Mouse (Mus musculus) left cerebral cortex, postnatal 25 days (tissue): Measurements from ENCODE around the gene Nfix. TPM values are rescaled to one million over a fixed set of nuclear protein-coding genes. Genes with fewer than 3 reads are reported as not detected.

Experiments
- DNase-seq, 2 experiments: peaks; one replicate each; pipeline ENCODE4 v3.0.0; 2022; ENCODE audit warnings: low spot score in 2 of 2, mixed read lengths in 1 of 2
- intact Hi-C: fragments of 180-260 bp; cut with DNase I; formaldehyde crosslinking; loops from one replicate; pipeline ENCODE4 v1.15.1; 2025
- total RNA-seq, 2 experiments: library from RNA; stranded (reverse); gene quantifications; 2 replicates each; pipeline ENCODE4 v1.2.3; 2021

The Nfix gene
- total RNA-seq, 2 experiments from 2014 or later: 273 to 322 TPM

GRCm38 (mm10) chr8:84772628-84773027 is 27.5 kb downstream of the Nfix start:
- intact Hi-C loops: no loop called here
- no peak for DNase-seq

GRCm38 (mm10) chr8:84771941-84772378 is 28.2 kb downstream of the Nfix start:
- intact Hi-C loops: no loop called here
- peak; percentile 51 to 74 for DNase-seq

DNA sequence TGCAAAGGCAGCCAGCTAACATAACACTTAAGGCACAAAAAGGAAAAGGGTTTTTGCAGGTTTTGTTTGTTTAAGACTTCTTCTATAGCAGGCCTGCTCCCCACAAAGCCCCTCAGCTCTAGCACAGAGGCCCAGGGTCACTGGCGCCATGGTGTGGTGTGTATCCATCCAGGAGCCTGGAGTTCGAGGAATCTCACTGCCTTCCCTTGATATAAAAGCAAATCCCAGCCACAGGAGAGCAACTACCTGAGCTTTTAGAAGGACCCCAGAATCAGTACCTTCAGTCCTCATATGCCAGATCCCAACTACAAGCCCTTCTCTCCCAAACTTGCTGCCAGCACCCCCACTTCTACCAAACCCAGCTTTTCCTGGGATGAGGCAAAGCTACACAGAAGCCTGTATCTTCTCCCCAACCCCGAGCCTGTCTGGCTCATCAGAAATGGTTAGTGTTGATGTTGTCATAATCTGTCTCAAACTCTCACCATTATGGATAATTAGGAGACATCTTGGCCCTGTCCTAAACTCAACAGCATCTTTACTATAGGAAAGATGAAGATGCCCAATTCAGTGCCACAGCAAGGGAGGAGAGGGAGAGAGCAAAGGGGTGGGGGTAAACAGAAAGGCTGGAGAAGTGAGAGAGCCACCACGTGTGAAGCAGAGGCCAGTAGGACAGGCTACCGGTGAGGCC is 29.0 kb downstream of the Nfix start:
- DNase-seq: no peak
- intact Hi-C loops: no loop called here

- intact Hi-C loops: no loop called here
- no peak for DNase-seq
Observed at GRCm38 (mm10) chr8:84770100-84770953, 29.8 kb downstream of the Nfix start.

DNA sequence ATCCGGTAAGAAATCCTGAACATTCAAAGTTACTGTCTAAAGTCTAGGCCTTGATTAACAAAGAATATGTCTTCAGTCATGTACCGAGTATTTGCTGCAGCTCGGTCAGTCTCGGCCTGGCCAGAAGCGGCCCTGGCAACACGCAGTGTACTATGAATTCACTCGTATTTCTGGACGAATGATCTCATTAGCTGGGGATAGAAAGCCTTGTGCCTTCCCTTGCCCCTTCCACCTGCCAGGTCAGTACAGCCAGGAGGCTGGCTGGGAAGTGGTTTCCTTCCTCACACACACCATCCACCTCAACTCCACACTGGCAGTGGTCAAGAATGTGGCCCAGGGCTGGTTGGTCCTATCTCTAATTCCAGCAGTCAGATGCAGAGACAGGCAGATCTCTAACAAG is 30.8 kb downstream of the Nfix start:
- DNase-seq: no peak
- intact Hi-C loops: loop anchor here (5.0 kb wide), 1 partner anchor 33 kb away; the partner anchor contains the start of gene Nfix

DNA sequence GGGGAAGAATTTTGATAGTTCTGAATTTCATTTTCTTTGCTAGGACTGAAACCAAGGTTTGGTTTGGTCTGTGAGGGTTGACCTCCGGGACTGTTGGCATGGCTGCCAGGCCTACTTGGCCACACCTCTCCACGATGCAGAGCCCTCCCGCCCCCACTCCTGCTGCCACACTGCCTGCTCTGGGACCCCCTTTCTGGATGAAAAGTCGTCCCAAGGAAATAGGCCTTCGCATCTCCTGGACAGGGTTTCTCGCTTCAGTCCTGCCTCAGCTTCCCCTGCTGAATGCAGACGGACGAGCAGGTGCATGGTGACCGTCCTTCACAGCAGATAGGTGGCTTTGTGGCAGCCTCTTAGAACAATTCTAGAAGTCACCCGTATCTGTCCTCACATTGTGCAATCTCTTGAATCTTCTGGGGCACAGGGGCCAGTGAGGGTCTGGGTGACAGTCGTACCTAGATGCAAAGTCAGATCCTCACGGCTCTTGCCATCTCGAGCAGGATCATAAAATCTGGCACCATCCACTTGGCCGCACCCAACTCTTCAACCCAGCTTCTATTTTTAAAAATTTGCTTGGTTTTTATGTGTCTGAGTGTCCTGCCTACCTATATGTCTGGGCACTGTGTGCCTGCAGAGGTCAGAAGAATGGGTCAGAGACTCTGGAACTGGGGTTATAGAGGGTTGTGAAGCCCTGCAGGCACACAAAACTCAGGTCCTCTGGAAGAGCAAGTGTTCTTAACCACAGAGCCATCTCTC is 31.6 kb downstream of the Nfix start:
- intact Hi-C loops: loop anchor here (5.0 kb wide), 1 partner anchor 34 kb away; the partner anchor contains the start of gene Nfix
- DNase-seq: no peak

DNA sequence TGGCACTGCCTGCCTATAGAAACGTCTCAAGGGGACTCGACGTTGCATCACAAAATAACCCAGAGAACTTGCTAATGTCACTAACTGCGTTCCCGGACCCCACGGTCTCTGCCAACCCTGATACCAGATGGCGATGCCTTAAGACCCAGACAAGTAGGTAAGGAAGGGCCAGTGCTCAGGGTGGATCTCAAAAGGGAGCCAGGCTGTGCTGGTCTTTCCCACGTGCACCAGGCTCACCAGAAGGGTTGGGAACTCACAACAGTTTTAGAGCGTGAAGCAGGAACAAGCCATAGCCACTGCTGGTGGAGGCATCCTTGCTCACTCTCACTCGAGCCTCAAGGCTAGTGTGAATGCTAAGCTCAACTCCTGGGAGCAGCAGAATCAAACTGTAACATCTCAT is 32.9 kb downstream of the Nfix start:
- no peak for DNase-seq
- intact Hi-C loops: loop anchor here (5.0 kb wide), 1 partner anchor 35 kb away; the partner anchor contains the start of gene Nfix

- DNase-seq: no peak
- intact Hi-C loops: loop anchor here (5.0 kb wide), 1 partner anchor 36 kb away; the partner anchor contains the start of gene Nfix
Observed at GRCm38 (mm10) chr8:84766422-84766821, 33.7 kb downstream of the Nfix start.

DNA sequence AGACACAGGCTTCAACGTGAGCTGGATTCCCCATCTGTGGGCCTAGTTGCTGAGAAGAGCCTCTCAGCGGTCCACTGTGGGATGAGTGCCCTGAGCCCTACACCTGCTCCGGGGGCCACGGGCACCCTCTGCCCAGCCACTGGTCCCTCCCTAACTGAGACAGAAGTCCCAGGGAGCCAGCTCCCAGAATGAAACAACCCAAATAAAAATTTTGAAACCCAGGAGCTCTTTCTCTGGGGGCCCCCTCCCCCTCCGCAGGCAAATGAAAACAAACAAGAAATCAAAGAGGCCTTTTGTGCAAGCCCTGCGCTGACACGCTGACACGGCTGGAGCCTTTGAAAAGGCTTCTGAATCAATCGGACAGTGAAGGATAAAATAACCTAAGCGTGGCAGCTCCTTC is 34.5 kb downstream of the Nfix start:
- peak in 1 of 2 experiments; percentile 56 for DNase-seq
- intact Hi-C loops: loop anchor here (5.0 kb wide), 1 partner anchor 37 kb away; the partner anchor contains the start of gene Nfix

GRCm38 (mm10) chr8:84764870-84765495 is 35.2 kb downstream of the Nfix start:
- intact Hi-C loops: loop anchor here (5.0 kb wide), 1 partner anchor 37 kb away; the partner anchor contains the start of gene Nfix
- peak in 1 of 2 experiments; percentile 67 for DNase-seq

DNA sequence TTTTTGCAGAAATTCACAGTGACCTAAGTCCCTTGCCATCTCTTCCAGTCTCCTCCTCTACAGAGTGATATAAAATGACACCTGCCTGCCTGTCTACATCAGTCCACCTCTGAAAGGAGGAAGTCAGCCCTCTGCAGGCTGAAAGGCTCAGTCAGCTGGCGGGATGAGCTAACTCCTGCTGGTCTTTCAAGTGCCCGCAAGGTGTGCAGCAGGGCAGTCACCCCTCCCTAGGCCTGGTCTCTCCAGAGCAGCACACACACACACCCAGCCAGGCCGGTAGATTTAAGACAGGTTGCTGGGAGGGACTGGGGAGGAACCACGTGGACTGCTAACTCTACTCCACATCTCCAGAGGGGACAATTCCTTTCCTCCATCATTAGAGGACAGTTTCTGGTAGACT is 36.0 kb downstream of the Nfix start:
- DNase-seq: no peak
- intact Hi-C loops: no loop called here

- intact Hi-C loops: no loop called here
Observed at GRCm38 (mm10) chr8:84760901-84761300, 39.2 kb downstream of the Nfix start.

DNA sequence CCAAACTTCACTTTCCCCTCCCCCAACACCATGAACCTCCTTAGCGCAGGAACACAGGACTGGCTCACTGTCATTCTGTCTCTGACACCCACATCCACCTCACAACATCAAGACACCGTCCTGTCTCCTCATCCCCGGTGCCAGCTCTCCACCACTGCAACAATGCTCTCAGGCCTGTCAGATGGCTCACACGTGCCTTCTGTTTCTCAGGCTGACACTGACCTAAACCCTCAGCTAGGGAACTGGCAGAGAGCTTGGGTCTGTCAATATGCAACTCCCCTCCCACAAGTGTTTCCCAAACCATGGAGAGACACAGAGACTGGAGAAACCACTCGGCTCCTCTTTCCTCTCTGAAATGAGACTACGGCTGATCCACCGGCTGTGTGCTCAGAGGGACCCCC is 39.7 kb downstream of the Nfix start:
- peak in 1 of 2 experiments; percentile 60 for DNase-seq
- intact Hi-C loops: no loop called here

More at GRCm38 (mm10) chr8:84760901-84761300, 39.2 kb downstream of the Nfix start:
- peak in 1 of 2 experiments; percentile 89 for DNase-seq

DNA sequence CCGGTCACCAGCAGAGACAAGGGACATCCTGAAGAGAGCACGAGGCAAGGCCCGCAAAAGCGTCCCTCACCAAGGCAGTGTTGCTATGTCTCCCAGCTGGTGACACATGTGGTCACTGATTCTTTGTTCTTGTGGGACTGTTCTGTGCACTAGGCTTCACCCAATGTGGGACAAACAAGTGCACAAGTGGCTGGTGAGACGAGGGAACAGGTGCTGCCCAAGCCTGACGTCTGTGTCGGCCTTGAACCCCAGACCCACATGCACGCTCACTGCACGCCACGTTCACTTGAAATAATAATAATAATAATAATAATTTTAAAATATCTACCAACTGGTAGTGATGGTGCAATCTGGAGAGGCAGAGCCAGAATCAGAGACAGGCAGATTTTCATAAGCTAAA is 40.4 kb downstream of the Nfix start:
- no peak for DNase-seq
- intact Hi-C loops: no loop called here

DNA sequence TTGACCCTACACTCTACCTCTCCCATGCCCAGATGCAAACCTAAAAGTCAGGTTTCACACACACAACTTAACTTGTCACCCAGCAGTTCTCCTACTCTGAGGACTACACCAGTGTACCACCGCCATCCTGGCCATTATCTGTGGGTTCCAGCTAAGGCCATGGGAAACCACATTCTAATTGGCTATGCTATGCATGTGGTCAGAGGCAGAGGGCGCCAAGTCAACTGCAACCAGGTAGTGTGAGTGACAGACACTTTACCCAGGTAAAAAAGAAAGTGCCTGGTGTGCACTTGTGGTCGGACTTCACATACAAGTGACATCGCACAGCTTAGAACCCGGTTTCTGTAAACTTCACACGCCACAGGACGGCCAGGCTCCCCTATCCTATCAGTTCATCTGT is 41.0 kb downstream of the Nfix start:
- intact Hi-C loops: no loop called here
- DNase-seq: no peak

DNA sequence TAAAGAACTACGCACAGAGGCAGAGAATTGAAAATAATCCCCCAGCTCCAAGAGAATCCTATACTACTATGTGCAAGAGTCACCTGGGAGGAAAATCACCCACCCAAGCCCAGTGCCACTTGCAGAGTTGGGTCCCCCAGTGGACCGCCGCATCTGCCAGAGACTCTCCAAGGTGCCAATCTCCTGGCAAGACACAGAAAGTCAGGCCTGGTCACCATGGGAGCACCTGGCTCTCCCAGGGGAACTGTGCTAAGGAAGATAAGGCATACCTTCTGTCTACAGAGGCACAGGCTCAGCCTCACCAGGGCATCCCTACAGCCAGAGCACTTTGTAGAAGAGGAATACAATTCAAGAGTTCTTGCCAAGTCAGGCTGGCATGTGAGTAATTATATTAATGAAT is 41.8 kb downstream of the Nfix start:
- intact Hi-C loops: no loop called here
- DNase-seq: no peak

DNA sequence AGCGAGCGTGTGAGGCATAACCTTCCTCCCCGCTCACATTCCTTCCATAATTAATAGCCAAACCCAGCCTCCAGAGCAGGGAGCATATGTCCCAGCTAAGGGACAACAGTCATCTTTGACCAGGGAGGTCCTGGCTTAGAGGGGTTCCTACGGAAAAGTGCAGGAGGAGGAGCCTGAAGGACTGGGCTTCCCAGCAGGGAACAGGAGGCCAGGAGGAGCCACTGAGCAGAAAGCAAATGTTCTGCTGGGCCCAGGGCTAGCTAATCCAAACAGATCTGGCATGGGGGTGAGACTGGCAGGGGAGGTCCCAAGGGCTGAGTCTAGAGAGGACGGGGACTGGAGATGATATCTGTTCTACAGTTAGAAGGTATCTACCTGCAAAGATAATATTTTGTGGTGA is 42.6 kb downstream of the Nfix start:
- DNase-seq: no peak
- intact Hi-C loops: no loop called here

DNA sequence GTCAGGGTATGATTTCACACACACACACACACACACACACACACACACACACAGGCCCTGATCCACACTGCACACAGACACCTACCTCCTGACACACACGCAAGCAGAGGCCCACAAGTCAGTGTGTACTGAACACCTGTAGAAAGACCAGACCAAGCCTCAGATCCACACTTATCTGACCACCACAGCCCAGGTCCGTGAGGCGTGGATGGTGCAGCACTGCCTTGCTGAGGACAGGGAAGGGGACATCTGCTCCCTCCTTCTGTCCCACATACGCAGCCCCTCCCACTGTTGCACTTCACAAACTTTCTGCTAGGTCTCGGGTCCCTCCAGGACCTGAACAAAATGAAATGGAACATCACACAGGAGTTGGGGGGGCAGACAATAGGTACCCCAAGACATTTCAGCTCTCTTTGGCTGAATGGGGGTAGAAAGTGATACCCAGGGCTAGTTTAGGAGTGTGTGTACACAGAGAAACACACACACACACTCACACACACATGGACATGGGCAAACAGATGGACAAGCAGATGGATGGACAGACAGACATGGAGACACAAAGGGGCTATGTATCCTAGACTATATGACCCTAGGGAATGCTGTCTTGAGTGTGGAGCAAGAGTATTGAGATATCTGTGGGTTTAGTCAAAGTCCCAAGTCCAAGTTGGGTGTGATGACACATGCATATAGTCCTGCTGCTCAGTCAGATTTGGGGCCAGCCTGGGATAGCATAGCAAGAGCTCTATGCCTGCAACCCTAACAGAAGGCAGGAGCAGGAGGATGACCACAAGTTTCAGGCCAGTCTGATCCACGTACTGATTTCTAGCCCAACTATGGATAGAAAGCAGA is 47.2 kb downstream of the Nfix start:
- intact Hi-C loops: no loop called here

More for the DNA sequence above, 47.2 kb downstream of the Nfix start:
- DNase-seq: no peak
